Mouse (Mus musculus) liver, embryonic 14.5 days (tissue): ENCODE data around the gene Chd4. TPM values are rescaled to one million over a fixed set of nuclear protein-coding genes. Genes with fewer than 3 reads are reported as not detected.
A peak's percentile ranks its signal among the peaks of the same experiment; 100 is the strongest.
"Not testable (repeated sequence)": the region's sequence is repeated elsewhere in the genome, so short reads cannot be mapped to it uniquely, and the experiment has no call there.

Source experiments
- ATAC-seq: fragments of 200-750 bp; cut with Nextera tagmentation; 2 replicates; pipeline ENCODE4 v1.8.0; 2017; ENCODE audit warnings: moderate number of reproducible peaks, mild to moderate bottlenecking, moderate library complexity; ENCODE audit not compliant: insufficient read depth
- DNase-seq, 3 experiments: peaks; one replicate each; pipeline ENCODE4 v3.0.0-alpha.2; 2012 to 2013; ENCODE audit warnings: low read depth in 3 of 3, low spot score in 3 of 3
- H3K27ac ChIP-seq: fragments of 300-500 bp; sonication (generic); 2 replicates; pipeline ENCODE4 v1.5.1; 2014; ENCODE audit warnings: moderate library complexity, mild to moderate bottlenecking, control low read depth, inconsistent platforms
- H3K27me3 ChIP-seq: fragments of 300-500 bp; sonication (generic); 2 replicates; pipeline ENCODE4 v1.6.1; 2014; ENCODE audit warnings: mild to moderate bottlenecking, low read length, moderate library complexity; ENCODE audit not compliant: control insufficient read depth, insufficient read depth
- H3K36me3 ChIP-seq: fragments of 300-500 bp; sonication (generic); replicated peaks from 2 replicates; pipeline ENCODE4 v1.6.1; 2014; ENCODE audit warnings: low read depth; ENCODE audit not compliant: control insufficient read depth, insufficient read depth
- H3K4me1 ChIP-seq, 2 experiments: fragments of 200-500 bp in 1 of 2; fragments of 300-500 bp in 1 of 2; sonication (generic) in 1 of 2; replicated peaks; 2 replicates each; pipeline ENCODE4 v1.6.1; 2012 to 2014; ENCODE audit warnings: antibody characterized with exemption in 1 of 2, inconsistent platforms in 1 of 2, low read length in 1 of 2; ENCODE audit not compliant: control insufficient read depth in 2 of 2, insufficient read depth in 2 of 2
- H3K4me2 ChIP-seq: fragments of 300-500 bp; sonication (generic); 2 replicates; pipeline ENCODE4 v1.6.1; 2014; ENCODE audit warnings: low read depth, mild to moderate bottlenecking, control low read depth, moderate library complexity
- H3K4me3 ChIP-seq, 2 experiments: fragments of 200-500 bp in 1 of 2; fragments of 300-500 bp in 1 of 2; sonication (generic) in 1 of 2; 2 replicates each; pipeline ENCODE4 v1.5.1; 2012 to 2014; ENCODE audit warnings: low read depth in 2 of 2, low read length in 2 of 2, mild to moderate bottlenecking in 2 of 2, control low read depth in 1 of 2, inconsistent platforms in 1 of 2, moderate library complexity in 1 of 2; ENCODE audit not compliant: insufficient read depth in 1 of 2
- H3K9ac ChIP-seq: fragments of 300-500 bp; sonication (generic); replicated peaks from 2 replicates; pipeline ENCODE4 v1.6.1; 2014; ENCODE audit warnings: mild to moderate bottlenecking, control low read depth, moderate library complexity
- H3K9me3 ChIP-seq: fragments of 300-500 bp; sonication (generic); 2 replicates; pipeline ENCODE4 v1.6.1; 2016; ENCODE audit warnings: low read length, mixed read lengths; ENCODE audit not compliant: control insufficient read depth
- CTCF ChIP-seq: IDR thresholded peaks from 2 replicates; pipeline ENCODE4 v1.5.1; 2016; ENCODE audit warnings: antibody characterized with exemption, low read depth, control low read depth
- EP300 ChIP-seq: IDR thresholded peaks from 2 replicates; pipeline ENCODE4 v1.6.1; 2016; ENCODE audit warnings: antibody characterized with exemption, low read depth
- WGBS: fragments of 180-500 bp; shearing (Covaris S2); extraction: QIAGEN DNeasy Blood & Tissue Kit; methylation state at CpG from one replicate; pipeline ENCODE4 v1.1.7; 2014; ENCODE audit not compliant: insufficient replicate concordance; 5-methylcytosine and 5-hydroxymethylcytosine counted together
- polyA plus RNA-seq, 2 experiments: library from polyadenylated mRNA; depleted of rRNA in 1 of 2; stranded (reverse) in 1 of 2; unstranded in 1 of 2; fragments of >200 nt; fragmentation: Nextera tagmentation in 1 of 2; extraction: Ambion mirVana in 1 of 2; gene quantifications; 2 replicates each; pipeline versions ENCODE4 v1.2.1 to v1.2.3; 2012 to 2014

The Chd4 gene
- polyA plus RNA-seq, 2 experiments, result 19.7 to 24.7 TPM

DNA sequence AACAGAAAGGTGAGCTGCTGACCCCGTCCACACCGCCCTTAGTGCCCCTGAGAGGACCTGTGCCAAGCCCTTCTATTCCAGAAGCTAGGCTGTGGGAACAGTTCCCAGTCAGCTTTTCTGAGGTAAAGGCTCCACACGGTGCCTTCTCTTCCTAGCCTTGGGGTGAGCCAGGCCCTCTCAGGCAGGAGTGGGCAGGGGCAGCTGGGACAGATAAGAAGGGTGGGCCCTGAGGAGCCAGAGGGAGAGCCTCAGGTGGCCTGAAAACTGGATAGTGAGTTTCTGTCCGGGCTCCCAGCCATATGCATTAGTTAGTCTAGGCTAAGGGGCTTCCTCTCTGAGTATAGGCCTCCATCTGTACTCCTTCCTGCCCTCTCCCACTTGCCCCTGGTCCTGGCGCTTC lies 33.3 kb upstream of the Chd4 start:
- H3K27me3 ChIP-seq, result no peaks in the 10 kb centered on the region
- TF ChIP-seq CTCF (no peak), EP300 (no peak)
- ATAC-seq, result peak; percentile 71
- DNase-seq, result no peak
- WGBS, result 56% methylated on average over 5 of the region's 5 CpGs
- H3K27ac ChIP-seq, result no peak overlapping the region
- no peaks in the 10 kb centered on the region for H3K9me3 ChIP-seq
- H3K36me3 ChIP-seq, result no peaks in the 10 kb centered on the region
- peaks cover 16 to 22% of the 10 kb centered on the region in 2 experiments for H3K4me1 ChIP-seq
- peak overlapping the region; percentile 3; the same call in 1 of the 2 replicates for H3K4me2 ChIP-seq
- no peak overlapping the region; the same call in 1 of the 2 replicates for H3K9ac ChIP-seq
- no peak overlapping the region for H3K4me3 ChIP-seq

DNA sequence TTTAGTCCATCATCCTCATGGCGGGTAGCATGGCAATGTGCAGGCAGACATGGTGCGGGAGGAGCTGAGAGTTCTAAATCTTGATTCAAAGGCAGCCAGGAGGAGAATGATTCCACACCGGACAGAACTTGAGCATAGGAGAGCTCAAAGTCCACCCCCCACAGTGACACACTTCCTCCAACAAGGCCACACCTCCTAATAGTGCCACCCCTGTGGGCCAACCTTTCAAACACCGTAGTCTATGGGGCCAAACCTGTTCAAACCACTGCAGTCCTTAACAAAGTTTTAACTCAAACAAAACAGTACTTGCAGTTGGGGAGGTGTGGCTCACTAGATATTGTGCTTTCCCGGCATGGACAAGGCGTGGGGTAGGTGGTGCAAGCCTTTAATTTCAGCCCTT lies 31.9 kb upstream of the Chd4 start:
- 58% methylated on average over 6 of the region's 6 CpGs for WGBS
- H3K27me3 ChIP-seq, result no peaks in the 10 kb centered on the region
- ATAC-seq (no peak), DNase-seq (no peak)
- no peak overlapping the region for H3K9ac ChIP-seq
- peaks cover 18 to 25% of the 10 kb centered on the region in 2 experiments for H3K4me1 ChIP-seq
- no peak for TF ChIP-seq CTCF
- TF ChIP-seq EP300, result no peak
- H3K27ac ChIP-seq, result no peak overlapping the region
- no peak overlapping the region for H3K4me3 ChIP-seq
- H3K9me3 ChIP-seq, result no peaks in the 10 kb centered on the region
- H3K36me3 ChIP-seq, result no peaks in the 10 kb centered on the region
- no peak overlapping the region for H3K4me2 ChIP-seq

DNA sequence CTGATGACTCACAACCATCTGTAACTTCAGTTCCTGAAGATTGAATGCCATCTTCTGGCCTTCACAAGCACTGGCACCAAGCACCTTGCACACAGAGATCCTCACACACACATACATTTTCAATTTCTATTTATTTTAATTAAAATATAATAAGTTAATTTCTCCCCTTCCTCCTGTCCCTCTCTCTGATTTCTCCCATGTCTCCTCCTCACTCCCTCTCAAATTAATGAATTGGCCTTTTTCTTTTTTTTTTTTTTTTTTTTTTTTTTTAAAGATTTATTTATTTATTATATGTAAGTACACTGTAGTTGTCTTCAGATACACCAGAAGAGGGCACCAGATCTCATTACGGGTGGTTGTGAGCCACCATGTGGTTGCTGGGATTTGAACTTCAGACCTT lies 30.6 kb upstream of the Chd4 start:
- not testable (repeated sequence) for H3K9me3 ChIP-seq, H3K27ac ChIP-seq, H3K4me3 ChIP-seq, DNase-seq, H3K27me3 ChIP-seq, H3K4me2 ChIP-seq, H3K36me3 ChIP-seq, ATAC-seq, H3K9ac ChIP-seq
- H3K4me1 ChIP-seq, result peaks cover 18 to 27% of the 10 kb centered on the region in 2 experiments
- no CpG with 5 or more reads among the region's 1 CpGs for WGBS

DNA sequence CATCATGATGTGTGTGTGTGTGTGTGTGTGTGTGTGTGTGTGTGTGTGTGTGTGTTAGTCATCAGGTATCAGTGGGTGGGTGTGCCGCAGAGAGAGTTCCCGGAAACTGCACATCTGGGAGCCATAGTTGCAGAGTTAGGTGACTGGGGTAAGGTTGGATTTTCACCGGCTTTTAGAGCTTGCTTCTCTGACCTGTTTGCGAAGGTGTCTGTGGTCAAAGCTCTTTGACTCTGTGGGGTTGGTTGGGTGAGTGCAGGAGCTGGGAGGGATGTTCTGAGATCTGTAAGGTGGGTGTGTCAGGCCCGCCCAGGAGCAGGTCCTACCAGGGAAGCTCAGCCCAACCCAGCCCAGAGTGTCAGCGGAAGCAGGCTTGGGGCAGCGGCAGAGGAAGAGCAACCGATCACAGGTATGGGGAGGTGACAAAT lies 28.2 kb upstream of the Chd4 start, which contains the start of gene Lpar5:
Gene Lpar5 (plus strand): TSS at position 350 of the 425 bp plus-strand sequence.
- H3K9ac ChIP-seq, result no peak within 1 kb of the TSS
- 50% methylated on average over 8 of the region's 8 CpGs for WGBS
- DNase-seq (no peak), ATAC-seq (no peak)
- TF ChIP-seq EP300, result no peak
- no peak for TF ChIP-seq CTCF
- H3K36me3 ChIP-seq, result no peaks in the 10 kb centered on the region
- no peak within 1 kb of the TSS for H3K4me3 ChIP-seq
- no peak within 1 kb of the TSS for H3K27ac ChIP-seq
- H3K9me3 ChIP-seq, result no peaks in the 10 kb centered on the region
- peak within 1 kb of the TSS; percentile 1; the same call in 1 of the 2 replicates for H3K4me2 ChIP-seq
- H3K4me1 ChIP-seq, result peaks cover 27 to 32% of the 10 kb centered on the region in 2 experiments
- no peaks in the 10 kb centered on the region for H3K27me3 ChIP-seq

DNA sequence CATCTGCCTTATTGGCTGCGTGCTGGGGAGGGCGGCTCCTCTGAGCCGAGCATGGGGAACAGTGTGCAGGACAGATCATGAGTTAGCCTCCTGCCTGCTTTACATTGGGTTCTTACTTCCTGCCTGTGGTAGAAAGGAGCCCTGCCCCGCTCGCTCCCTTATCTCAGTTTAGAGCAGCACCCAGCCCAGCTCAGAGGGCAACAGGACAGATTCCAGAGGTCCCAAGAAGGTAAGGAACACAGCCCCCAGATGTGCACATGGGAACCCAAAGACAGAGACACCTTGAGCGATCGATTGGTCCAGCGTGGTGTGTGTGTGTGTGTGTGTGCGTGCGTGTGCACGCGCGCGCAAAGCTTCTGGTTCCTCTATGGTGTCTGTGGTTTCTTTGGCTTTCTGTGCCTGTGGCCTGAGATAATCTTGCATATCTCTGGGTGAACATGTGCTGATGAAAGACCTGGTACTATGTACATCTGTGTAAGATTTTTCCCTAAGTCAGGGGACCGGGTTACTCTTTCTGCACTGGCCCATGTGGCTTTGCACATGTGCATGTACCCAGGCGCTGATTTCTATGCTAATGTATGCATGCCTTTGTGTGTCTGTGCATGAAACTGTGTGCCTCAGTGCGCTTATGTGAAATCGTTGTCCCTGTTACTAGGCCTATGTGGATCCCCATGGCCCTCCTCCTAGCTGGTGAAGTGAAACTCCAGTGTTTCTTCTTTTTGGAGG lies 24.4 kb upstream of the Chd4 start:
- Histone ChIP-seq H3K4me3 (peak overlapping the region; percentile 32 to 53), H3K4me1 (peaks cover 23 to 29% of the 10 kb centered on the region in 2 experiments)
- DNase-seq, result peak; percentile 67 to 70 (median 70)

More for the DNA sequence above, 24.4 kb upstream of the Chd4 start:
- H3K9me3 ChIP-seq, result no peaks in the 10 kb centered on the region
- WGBS, result 8% methylated on average over 18 of the region's 18 CpGs
- no peaks in the 10 kb centered on the region for H3K36me3 ChIP-seq
- H3K27ac ChIP-seq, result peak overlapping the region; percentile 83
- H3K4me2 ChIP-seq, result peak overlapping the region; percentile 64
- peak; percentile 8; the same call in 1 of the 2 replicates for TF ChIP-seq CTCF
- TF ChIP-seq EP300, result peak; percentile 76
- peak overlapping the region; percentile 50 for H3K9ac ChIP-seq
- H3K27me3 ChIP-seq, result no peaks in the 10 kb centered on the region
- peak; percentile 95 for ATAC-seq
